In the genomic region with DNA sequence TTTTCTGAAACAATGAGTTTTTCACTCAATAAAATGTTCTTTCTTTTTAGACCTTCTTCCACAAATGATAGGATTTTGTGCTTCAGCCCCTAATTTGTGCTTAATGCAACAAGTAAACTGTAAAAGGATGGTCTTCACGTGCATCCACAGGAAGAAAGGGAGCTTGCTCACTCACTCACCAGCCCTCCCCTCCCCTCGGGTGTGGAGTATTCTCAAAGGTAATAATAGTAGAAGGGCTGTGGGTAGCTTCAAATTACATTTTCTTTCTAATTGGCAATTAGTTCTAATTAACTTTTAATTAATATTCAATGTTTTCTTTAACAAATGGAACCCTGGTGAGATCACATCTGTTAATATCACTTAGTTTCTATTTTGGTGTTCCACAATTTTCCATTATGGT, we compare ENCODE assay signal across 20 mouse cellular contexts.
"Had no signal": no experiment of that assay in that cellular context is flagged by ENCODE, and none has a peak within 500 bp of the region (broad histone marks: within the 10 kb centered on the region; RNA-seq: fewer than 3 reads in every experiment).

No protein-coding gene starts in this region.

- H3K9me3 ChIP-seq: liver, embryonic 13.5 days; liver, embryonic 15.5 days; lung, embryonic 15.5 days; midbrain, embryonic 10.5 days; midbrain, embryonic 13.5 days; midbrain, embryonic 15.5 days; neural tube, embryonic 12.5 days had no signal

- H3K36me3 ChIP-seq: liver, embryonic 13.5 days; liver, embryonic 15.5 days; lung, embryonic 15.5 days; midbrain, embryonic 10.5 days; midbrain, embryonic 13.5 days; midbrain, embryonic 15.5 days; neural tube, embryonic 12.5 days had no signal

- H3K4me2 ChIP-seq: liver, embryonic 13.5 days; liver, embryonic 15.5 days; lung, embryonic 15.5 days; midbrain, embryonic 13.5 days; midbrain, embryonic 15.5 days; neural tube, embryonic 12.5 days had no signal

- DNase-seq: liver, embryonic 13.5 days; liver, postnatal 0 days; lung, adult 2 months; lung, postnatal 10 days; lung, postnatal 4 days; retina, postnatal 1 day; right cerebral cortex, adult 18-20 months; right cerebral cortex, postnatal 25 days; right cerebral cortex, postnatal 4 days; spleen, adult 18-20 months; thymus, adult 18-20 months; thymus, postnatal 14 days; thymus, postnatal 36 days had no signal

- H3K27ac ChIP-seq: liver, embryonic 13.5 days; liver, embryonic 15.5 days; lung, embryonic 15.5 days; midbrain, embryonic 10.5 days; midbrain, embryonic 13.5 days; midbrain, embryonic 15.5 days; neural tube, embryonic 12.5 days had no signal

- H3K4me1 ChIP-seq: liver, embryonic 13.5 days; liver, embryonic 15.5 days; lung, embryonic 15.5 days; midbrain, embryonic 10.5 days; midbrain, embryonic 13.5 days; midbrain, embryonic 15.5 days; neural tube, embryonic 12.5 days had no signal

- H3K4me3 ChIP-seq: liver, embryonic 13.5 days; liver, embryonic 15.5 days; lung, embryonic 15.5 days; midbrain, embryonic 10.5 days; midbrain, embryonic 13.5 days; midbrain, embryonic 15.5 days; myocyte; neural tube, embryonic 12.5 days had no signal

- ATAC-seq: liver, postnatal 0 days; midbrain, embryonic 13.5 days; midbrain, embryonic 15.5 days had no signal

- H3K9ac ChIP-seq: liver, embryonic 13.5 days; liver, embryonic 15.5 days; liver, postnatal 0 days; lung, embryonic 15.5 days; midbrain, embryonic 13.5 days; midbrain, embryonic 15.5 days; neural tube, embryonic 12.5 days had no signal

- H3K27me3 ChIP-seq: liver, embryonic 13.5 days; liver, embryonic 15.5 days; lung, embryonic 15.5 days; midbrain, embryonic 13.5 days; midbrain, embryonic 15.5 days; neural tube, embryonic 12.5 days had no signal
